Comparison of ENCODE assay signal across 10 mouse cellular contexts in the genomic region with DNA sequence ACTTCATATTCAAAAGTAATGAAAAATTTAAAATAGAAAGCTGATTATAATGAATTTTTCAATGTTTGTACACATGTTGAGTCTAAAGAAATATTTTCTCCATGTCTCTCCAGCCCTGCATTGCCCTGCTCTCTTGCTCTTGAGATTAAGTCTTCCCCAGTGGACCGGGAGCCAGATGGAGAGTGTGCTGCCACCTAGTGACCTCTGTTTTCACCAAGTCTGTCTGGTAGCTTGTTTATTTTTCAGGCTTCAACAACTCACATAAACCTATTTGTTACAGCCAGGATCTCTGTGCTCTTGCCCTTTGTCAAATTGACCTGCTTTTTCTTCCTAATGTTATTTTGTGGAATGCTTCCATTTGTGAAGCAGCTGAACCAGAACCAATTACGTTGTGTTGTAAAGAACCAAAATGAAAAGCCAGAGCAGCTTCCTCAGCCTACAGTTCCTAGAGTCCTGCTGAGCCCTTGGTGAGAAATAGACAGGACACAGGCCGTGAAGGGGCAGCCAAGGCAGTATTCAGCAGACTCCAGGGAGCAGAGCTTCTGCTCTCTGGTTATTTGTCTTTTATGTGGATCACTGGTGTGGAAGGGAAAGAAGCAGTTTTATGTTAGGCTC.
DNase-seq lines count a peak whose midpoint lies in the region; ATAC-seq and TF ChIP-seq lines count a peak whose summit lies in the region.
"Had no signal": no experiment of that assay in that cellular context is flagged by ENCODE, and none has a peak within 500 bp of the region (broad histone marks: within the 10 kb centered on the region; RNA-seq: fewer than 3 reads in every experiment).

No protein-coding gene starts in this region.

- no peak for TF ChIP-seq EP300 in CH12.LX (IDR thresholded peaks at IDR 0.05; ENCODE audit: low read length)

- H3K36me3 ChIP-seq in kidney, embryonic 15.5 days, result no peaks in the 10 kb centered on the region
- H3K36me3 ChIP-seq in CH12.LX (replicated peaks in 1 of 2; ENCODE audit: control insufficient read depth in 1 of 2, insufficient read depth in 1 of 2, low read length in 1 of 2), result no peaks in the 10 kb centered on the region
- H3K36me3 ChIP-seq in forebrain, embryonic 11.5 days (ENCODE audit: control insufficient read depth, insufficient read depth, low read length), result no peaks in the 10 kb centered on the region
- no peaks in the 10 kb centered on the region for H3K36me3 ChIP-seq in midbrain, embryonic 13.5 days
- H3K36me3 ChIP-seq: heart, embryonic 15.5 days; lung, embryonic 15.5 days had no signal

- WGBS in kidney, embryonic 15.5 days, result 14% methylated on average over 3 of the region's 3 CpGs
- 2% methylated on average over 3 of the region's 3 CpGs for WGBS in forebrain, embryonic 11.5 days
- WGBS in midbrain, embryonic 13.5 days, result 3% methylated on average over 3 of the region's 3 CpGs

- H3K4me3 ChIP-seq in kidney, embryonic 15.5 days (replicated peaks), result no peak overlapping the region
- no peak overlapping the region for H3K4me3 ChIP-seq in CH12.LX (replicated peaks in 1 of 3; ENCODE audit: low read depth in 2 of 3, low read length in 2 of 3, poor library complexity in 1 of 3)
- no peak overlapping the region for H3K4me3 ChIP-seq in forebrain, embryonic 11.5 days (ENCODE audit: low read depth, low read length)
- H3K4me3 ChIP-seq in midbrain, embryonic 13.5 days (replicated peaks), result no peak overlapping the region
- H3K4me3 ChIP-seq: heart, embryonic 15.5 days; lung, embryonic 15.5 days had no signal

- H3K4me2 ChIP-seq in kidney, embryonic 15.5 days, result no peak overlapping the region
- H3K4me2 ChIP-seq in CH12.LX (ENCODE audit: insufficient read depth, low read depth, poor library complexity, severe bottlenecking), result no peak overlapping the region
- no peak overlapping the region for H3K4me2 ChIP-seq in forebrain, embryonic 11.5 days (ENCODE audit: low read depth, low read length, severe bottlenecking)
- no peak overlapping the region for H3K4me2 ChIP-seq in midbrain, embryonic 13.5 days (replicated peaks)
- H3K4me2 ChIP-seq: heart, embryonic 15.5 days; lung, embryonic 15.5 days had no signal

- no peaks in the 10 kb centered on the region for H3K4me1 ChIP-seq in kidney, embryonic 15.5 days
- no peaks in the 10 kb centered on the region for H3K4me1 ChIP-seq in CH12.LX (ENCODE audit: control insufficient read depth in 1 of 2, insufficient read depth in 2 of 2)
- no peaks in the 10 kb centered on the region for H3K4me1 ChIP-seq in forebrain, embryonic 11.5 days (replicated peaks; ENCODE audit: control insufficient read depth, insufficient read depth, low read length)
- 0 out of 2 replicates have a peak, but pooled peaks cover 4% of the 10 kb centered on the region for H3K4me1 ChIP-seq in midbrain, embryonic 13.5 days (replicated peaks)
- H3K4me1 ChIP-seq: heart, embryonic 15.5 days; lung, embryonic 15.5 days had no signal

- TF ChIP-seq CTCF in CH12.LX (conservative IDR thresholded peaks at IDR 0.05 in 1 of 2, IDR thresholded peaks at IDR 0.05 in 1 of 2; ENCODE audit: low read depth in 2 of 2, low read length in 2 of 2), result no peak; a peak in 1 of 4 replicates

- ATAC-seq in kidney, embryonic 15.5 days (replicated peaks; ENCODE audit: low FRiP score), result no peak
- ATAC-seq in forebrain, embryonic 11.5 days (replicated peaks; ENCODE audit: low FRiP score), result peak; percentile 86
- ATAC-seq in midbrain, embryonic 13.5 days, result peak; percentile 82
- ATAC-seq in inflammation-experienced regulatory T-cells, adult 6 months, result no peak

- no peak for TF ChIP-seq RAD21 in CH12.LX (IDR thresholded peaks at IDR 0.05; ENCODE audit: low read depth, low read length)

- H3K27me3 ChIP-seq in kidney, embryonic 15.5 days, result no peaks in the 10 kb centered on the region
- H3K27me3 ChIP-seq in CH12.LX (replicated peaks), result no peaks in the 10 kb centered on the region
- H3K27me3 ChIP-seq in forebrain, embryonic 11.5 days (ENCODE audit: control insufficient read depth, insufficient read depth, low read length), result no peaks in the 10 kb centered on the region
- H3K27me3 ChIP-seq in midbrain, embryonic 13.5 days, result no peaks in the 10 kb centered on the region
- H3K27me3 ChIP-seq: heart, embryonic 15.5 days; lung, embryonic 15.5 days had no signal

- no peak overlapping the region for H3K9ac ChIP-seq in kidney, embryonic 15.5 days
- no peak overlapping the region for H3K9ac ChIP-seq in CH12.LX (ENCODE audit: insufficient read depth, low read depth)
- H3K9ac ChIP-seq in forebrain, embryonic 11.5 days (ENCODE audit: low read length), result no peak overlapping the region
- H3K9ac ChIP-seq in midbrain, embryonic 13.5 days (replicated peaks), result no peak overlapping the region
- H3K9ac ChIP-seq: heart, embryonic 15.5 days; lung, embryonic 15.5 days had no signal

- peak; percentile 31 for DNase-seq in kidney, adult 9 months
- peak; percentile 20 for DNase-seq in CH12.LX (ENCODE audit: extremely low read depth)
- peak; percentile 70 for DNase-seq in brain, adult 2 months (ENCODE audit: low read depth, low spot score)
- DNase-seq in forebrain, embryonic 11.5 days (ENCODE audit: low spot score), result peak; percentile 64
- DNase-seq in urinary bladder, adult 18-20 months (ENCODE audit: low spot score in 2 of 2), result no peak

- dilution Hi-C loops in CH12.LX (cut with MboI; ENCODE audit: extremely low pct_ligation_motif_present, extremely low pct_unique_long_range_greater_than_20kb, low sequenced_read_pairs), result no loop called here

- in situ Hi-C loops in CH12.LX (cut with MboI; ENCODE audit: low pct_ligation_motif_present, low pct_unique_long_range_greater_than_20kb, low sequenced_read_pairs), result no loop called here

- H3K27ac ChIP-seq in kidney, embryonic 15.5 days, result no peak overlapping the region
- no peak overlapping the region for H3K27ac ChIP-seq in CH12.LX (ENCODE audit: insufficient read depth, low read depth)
- H3K27ac ChIP-seq in forebrain, embryonic 11.5 days (ENCODE audit: low read depth, low read length), result no peak overlapping the region
- no peak overlapping the region for H3K27ac ChIP-seq in midbrain, embryonic 13.5 days
- H3K27ac ChIP-seq: heart, embryonic 15.5 days; lung, embryonic 15.5 days had no signal

- no peaks in the 10 kb centered on the region for H3K9me3 ChIP-seq in kidney, embryonic 15.5 days (replicated peaks)
- peaks cover 7% of the 10 kb centered on the region for H3K9me3 ChIP-seq in CH12.LX (replicated peaks; ENCODE audit: low read length)
- H3K9me3 ChIP-seq in forebrain, embryonic 11.5 days (ENCODE audit: control insufficient read depth, low read length), result no peaks in the 10 kb centered on the region
- no peaks in the 10 kb centered on the region for H3K9me3 ChIP-seq in midbrain, embryonic 13.5 days
- H3K9me3 ChIP-seq: heart, embryonic 15.5 days; lung, embryonic 15.5 days had no signal

- no peak for TF ChIP-seq POLR2A in CH12.LX (IDR thresholded peaks at IDR 0.05; ENCODE audit: low read depth, low read length)

- H3K79me2 ChIP-seq in CH12.LX (replicated peaks; ENCODE audit: control insufficient read depth, extremely low read depth, insufficient read depth, poor library complexity, severe bottlenecking), result no peaks in the 10 kb centered on the region

TF ChIP-seq in CH12.LX, 34 proteins besides CTCF, POLR2A, EP300 and RAD21:
- TF ChIP-seq NRF1 (IDR thresholded peaks at IDR 0.05; ENCODE audit: low read depth, low read length), result no peak
- no peak for TF ChIP-seq ELF1 (IDR thresholded peaks at IDR 0.05; ENCODE audit: low read depth, low read length)
- TF ChIP-seq HCFC1 (IDR thresholded peaks at IDR 0.05; ENCODE audit: low read depth, low read length), result no peak
- no peak for TF ChIP-seq JUND (conservative IDR thresholded peaks at IDR 0.05; ENCODE audit: low read depth, low read length)
- TF ChIP-seq RCOR1 (conservative IDR thresholded peaks at IDR 0.05; ENCODE audit: low read depth, low read length), result no peak
- TF ChIP-seq USF1 (IDR thresholded peaks at IDR 0.05; ENCODE audit: low read depth, low read length), result no peak
- no peak for TF ChIP-seq MEF2A (IDR thresholded peaks at IDR 0.05; ENCODE audit: borderline replicate concordance, low read depth, low read length)
- TF ChIP-seq E2F4 (IDR thresholded peaks at IDR 0.05; ENCODE audit: insufficient replicate concordance, low read depth, low read length), result no peak
- no peak for TF ChIP-seq BHLHE40 (IDR thresholded peaks at IDR 0.05; ENCODE audit: low read depth, low read length)
- TF ChIP-seq SIN3A (IDR thresholded peaks at IDR 0.05; ENCODE audit: low read length), result no peak
- TF ChIP-seq PAX5 (IDR thresholded peaks at IDR 0.05; ENCODE audit: low read length), result no peak
- no peak for TF ChIP-seq MAZ (IDR thresholded peaks at IDR 0.05; ENCODE audit: low read depth, low read length)
- TF ChIP-seq ZC3H11A (IDR thresholded peaks at IDR 0.05; ENCODE audit: low read depth, low read length), result no peak
- TF ChIP-seq CHD1 (IDR thresholded peaks at IDR 0.05; ENCODE audit: low read depth, low read length), result no peak
- TF ChIP-seq MAX (IDR thresholded peaks at IDR 0.05; ENCODE audit: low read length), result no peak
- no peak for TF ChIP-seq MAFK (IDR thresholded peaks at IDR 0.05; ENCODE audit: insufficient replicate concordance, low read length)

Comparison
In these comparisons a context has a peak if more than half of its experiments do, and no peak if none do; other contexts are left out.
1. DNase-seq: peak in kidney, adult 9 months (single experiment), CH12.LX (single experiment), brain, adult 2 months (single experiment) and forebrain, embryonic 11.5 days (single experiment); none in urinary bladder, adult 18-20 months (0 of 2).
2. ATAC-seq: peak in forebrain, embryonic 11.5 days (single experiment) and midbrain, embryonic 13.5 days (single experiment); none in kidney, embryonic 15.5 days (single experiment) and inflammation-experienced regulatory T-cells, adult 6 months (single experiment).